Mouse (Mus musculus) cerebellum, adult 11 months (tissue): ENCODE results near the gene Nfib.

Experiments
- DNase-seq: peaks from one replicate; pipeline ENCODE4 v3.0.0; 2022

Nfib gene

DNA sequence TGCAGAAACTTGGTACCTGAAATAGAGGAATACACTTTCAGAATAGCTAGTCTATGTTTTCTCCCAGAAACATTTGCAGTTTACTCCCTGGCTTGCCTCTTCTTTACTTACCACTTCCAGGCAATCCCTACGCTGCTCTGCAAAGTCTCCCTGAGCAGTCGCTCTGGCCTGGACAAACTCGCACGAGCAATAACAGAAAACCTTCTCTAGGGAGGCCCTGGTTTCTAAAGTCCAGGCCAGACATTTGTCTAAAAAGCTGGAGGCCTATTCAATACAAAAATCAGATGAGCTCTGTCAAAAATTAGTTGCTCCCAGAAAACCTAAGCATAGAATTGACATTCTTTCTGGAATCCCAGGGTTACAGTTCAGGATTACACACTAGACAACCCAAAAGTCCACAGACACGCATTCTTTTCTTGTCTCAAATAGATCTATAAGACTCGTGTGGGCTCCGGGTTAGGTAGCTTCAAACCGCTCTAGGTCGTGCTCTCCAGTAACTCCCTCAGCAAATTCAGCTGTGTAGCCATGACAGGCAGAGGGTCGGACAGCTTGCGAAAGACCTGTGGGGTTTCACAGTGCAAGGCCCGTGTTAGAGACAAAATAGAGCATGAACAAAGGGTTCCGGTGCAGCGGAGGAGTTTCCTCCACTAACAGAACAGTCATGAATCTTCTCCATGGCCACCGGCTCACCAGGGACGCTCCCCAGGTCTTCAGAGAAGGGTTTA lies 118.2 kb downstream of the Nfib start:
- peak; percentile 53 for DNase-seq

DNA sequence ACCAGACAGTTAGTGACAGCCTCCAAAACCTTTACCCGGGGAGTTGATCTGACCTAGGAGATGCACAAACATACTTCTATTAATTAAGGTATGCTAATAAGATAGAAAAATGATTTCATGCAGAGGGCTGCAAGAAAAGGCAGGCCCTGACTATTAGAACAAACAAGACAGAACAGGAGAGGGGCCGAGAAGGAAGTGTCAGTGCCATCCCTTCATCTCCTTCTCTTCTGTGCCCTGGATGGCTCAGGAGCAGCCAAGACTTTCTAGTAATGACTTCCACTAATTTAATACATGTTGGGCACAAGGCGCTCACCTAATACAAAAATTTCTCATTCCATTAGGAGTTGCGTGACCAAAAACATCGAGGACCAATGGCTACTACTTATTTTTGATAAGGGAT lies 118.9 kb downstream of the Nfib start:
- no peak for DNase-seq

DNA sequence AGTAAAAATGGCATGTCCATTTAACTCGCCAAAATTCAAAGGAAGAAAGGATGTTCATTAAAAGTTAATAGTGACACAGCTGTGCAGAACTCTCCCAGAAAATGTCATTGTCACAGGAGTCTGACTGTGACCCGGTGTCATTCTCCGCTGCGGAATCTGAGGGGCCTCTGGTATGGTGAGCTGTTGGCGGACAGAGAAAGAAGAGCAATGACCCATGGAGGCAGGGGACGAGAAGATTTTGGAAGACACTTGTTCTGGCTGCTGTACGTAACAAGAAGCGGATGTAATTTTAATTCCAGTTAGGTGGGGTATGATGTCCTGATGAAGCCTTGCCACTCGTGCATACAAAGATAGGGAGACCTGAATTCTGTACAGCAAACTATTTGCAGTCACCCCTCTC lies 120.0 kb downstream of the Nfib start:
- peak; percentile 29 for DNase-seq

DNA sequence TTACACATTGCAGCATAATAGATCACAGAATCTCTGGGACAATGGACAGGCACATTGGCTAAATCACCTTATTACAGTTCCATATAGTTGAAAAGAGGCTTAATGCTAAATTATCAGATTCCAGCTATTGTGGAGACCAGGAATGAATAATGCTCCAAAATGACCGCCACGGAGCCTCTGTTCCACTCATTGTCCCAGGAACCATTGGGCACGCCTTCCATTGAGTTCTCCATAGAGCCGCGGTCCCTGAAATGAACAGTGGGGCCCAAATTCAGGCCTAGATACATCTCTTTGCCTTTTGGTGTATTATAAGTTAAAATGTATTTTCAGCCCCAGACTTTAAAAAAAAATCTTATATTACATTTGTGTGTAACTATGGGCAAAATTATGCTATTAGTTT lies 120.5 kb downstream of the Nfib start:
- no peak for DNase-seq

DNA sequence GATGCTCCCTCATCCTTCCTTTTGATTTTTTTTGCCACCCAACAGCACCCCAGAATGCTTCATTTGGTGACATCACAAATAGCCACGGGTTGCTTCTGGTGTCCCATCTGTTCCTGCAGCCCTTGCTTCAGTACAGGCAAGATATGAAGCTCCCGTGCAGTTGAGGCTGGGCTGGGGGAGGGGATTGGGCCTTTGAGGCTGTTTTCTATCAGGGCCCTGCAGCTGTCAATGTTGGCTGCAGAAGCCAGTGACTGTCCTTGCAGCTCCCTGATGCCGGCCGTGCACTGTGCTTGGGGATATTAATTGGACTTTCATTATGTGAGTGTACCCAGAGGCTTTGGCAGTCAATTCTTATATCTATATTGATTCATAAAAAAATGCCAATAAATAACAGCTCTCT lies 121.0 kb downstream of the Nfib start:
- peak; percentile 57 for DNase-seq

DNA sequence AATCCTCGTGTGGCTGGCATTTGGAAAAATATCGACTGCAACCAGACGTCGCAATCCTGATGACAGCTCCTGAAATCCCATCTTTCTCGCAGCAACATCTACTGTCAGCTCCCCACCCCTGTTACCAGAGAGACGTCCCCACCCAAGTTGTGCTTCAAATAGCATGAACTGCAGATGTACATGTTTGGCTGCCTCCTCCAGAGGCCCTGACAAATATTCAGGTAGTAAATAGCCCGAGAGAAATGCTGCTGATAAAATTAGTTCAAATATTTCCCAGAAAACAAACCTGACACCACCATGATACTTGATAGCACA lies 132.3 kb downstream of the Nfib start:
- no peak for DNase-seq

DNA sequence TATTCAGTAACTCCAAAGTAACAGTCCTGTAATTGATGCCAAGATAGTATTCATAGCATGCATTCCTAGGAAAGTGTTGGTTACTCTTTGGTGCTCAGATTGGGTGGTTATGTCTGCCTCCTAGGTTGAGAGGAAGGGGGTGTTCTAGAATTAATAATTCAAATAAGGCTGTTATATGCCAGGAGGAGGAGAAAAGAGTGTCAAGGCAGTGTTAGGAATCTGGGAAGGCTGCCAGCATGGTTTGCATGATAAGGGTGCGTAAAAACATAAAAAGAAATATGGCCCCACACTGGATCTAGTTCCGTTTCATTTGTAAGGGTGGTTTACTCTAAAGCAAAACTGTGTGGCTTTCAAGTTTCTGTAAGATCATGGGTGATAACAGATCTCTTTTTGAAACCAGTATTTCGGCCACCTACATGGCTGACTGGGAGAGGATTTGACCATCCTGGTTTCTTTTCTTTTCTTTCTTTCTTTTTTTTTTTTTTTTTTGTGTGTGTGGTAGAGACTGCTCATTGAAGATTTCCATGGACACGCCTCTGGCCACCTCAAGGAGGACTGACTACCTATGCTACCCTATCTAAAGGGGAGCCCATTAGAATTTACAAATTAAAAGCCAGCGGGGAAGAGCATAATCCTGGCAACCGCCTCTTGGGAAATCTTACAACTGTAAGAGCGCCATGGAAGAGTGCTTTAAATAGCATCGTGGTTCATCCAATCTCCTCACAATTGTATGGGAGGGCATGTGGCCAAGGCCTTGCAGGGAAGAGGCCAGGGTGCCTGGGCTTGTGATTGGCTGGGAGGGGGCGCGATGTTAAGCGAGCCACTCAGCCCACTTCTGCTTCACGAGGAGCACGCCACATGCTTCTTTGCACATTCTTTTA lies 132.9 kb downstream of the Nfib start:
- DNase-seq, result no peak

DNA sequence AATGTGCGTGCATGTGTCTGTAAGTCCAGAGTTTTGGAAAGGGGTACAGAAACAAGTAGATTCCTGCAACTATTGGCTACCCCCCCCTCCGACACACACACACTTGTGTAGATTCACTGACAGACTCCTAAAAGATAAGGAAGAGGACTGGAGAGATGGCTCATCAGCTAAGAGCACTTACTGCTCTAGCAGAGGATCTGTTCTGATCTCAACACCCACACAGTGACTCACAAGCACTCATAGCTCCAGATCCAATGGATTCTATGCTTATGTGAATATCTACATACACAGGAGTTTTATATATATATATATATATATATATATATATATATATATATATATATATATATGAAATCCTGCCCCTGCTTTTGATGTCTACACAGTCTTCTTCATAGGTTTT lies 146.7 kb downstream of the Nfib start:
- DNase-seq, result no peak

DNA sequence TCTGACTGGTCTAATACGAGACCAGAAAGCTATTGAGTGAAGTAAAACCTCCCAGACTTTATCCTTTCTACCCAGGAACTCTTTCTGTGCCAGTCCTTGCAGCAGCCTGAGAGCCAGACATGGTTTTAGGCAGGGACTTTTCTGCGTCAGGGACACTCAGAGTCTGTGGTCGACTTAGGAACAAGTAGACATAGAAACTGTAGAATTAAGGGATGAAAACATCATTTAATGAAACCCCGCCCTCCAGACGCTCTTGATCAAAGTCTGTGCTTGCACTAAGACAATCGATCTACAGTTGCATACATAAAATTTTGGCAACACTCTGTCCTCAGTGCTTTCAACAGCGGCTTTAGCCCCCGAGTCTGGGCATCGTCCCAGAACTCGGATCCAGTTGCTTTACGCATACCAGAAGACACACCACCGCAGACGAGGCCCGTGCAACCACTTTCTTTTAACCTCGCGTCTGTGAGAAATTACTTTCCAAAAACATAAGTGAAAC lies 149.8 kb downstream of the Nfib start:
- DNase-seq, result no peak

DNA sequence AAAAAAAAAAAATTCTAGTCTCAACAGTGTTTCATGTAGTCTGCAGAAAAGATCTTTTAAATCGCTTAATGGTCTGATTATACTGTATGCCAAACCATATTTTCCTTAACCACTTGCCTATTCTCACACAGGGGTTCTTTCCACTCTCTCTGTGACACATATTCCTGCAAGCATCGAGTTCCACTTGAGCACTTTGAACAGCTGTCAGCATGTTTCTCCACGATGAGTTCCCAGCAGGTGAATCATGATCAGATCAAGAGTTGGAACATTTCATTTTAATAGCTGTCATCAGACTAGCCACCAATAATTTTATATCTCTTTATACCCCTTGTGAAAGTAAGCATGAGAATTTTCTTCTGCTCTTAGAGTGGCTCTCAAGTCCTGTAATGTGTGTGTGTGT lies 151.9 kb downstream of the Nfib start:
- DNase-seq, result no peak

DNA sequence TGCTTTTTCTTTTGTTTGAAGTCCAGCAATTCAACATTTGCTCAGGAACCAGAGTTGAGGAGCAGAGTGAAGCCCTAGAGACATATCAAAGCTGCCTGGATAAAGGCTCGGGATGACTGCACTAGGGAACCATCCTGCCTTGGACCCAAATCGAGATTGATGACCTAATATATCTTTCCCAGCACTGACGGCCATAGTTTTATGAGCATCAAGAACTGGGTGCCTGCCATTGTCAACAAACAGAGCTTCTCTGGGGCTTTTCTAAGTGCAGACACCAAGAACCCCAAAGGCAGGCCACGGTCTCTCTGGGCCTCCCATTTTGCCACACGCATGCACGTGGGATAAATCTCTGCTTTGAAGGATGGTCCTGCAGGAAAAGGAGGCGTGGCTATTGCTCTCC lies 153.3 kb downstream of the Nfib start:
- no peak for DNase-seq

DNA sequence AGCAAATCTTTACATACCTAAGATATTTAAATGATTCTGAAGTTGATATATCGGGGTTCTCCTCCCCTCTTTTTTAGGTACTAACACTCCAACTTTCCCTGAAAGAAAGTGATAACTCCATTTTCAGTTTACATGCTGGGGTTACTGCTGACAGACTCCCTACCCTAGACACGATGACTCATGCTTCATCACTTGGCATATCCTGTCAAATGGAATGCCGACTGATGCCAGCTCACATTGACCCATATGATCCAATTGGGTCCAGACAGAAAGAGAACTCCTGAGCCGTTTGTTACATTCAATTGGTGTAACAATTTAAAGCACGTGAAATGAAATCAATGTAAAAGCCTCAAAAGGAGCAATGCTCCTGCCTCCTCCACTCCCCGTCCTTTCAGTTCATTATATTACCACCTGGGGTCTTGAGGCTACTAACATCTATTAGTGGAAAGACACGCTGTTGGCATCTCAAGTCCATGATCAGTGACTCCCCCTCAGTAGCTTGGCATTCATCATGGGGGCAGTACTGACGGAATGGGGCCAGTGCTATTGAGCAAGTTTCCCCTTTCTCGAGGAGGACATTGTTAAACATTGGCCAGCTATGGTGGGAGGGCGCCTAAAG lies 155.7 kb downstream of the Nfib start:
- DNase-seq, result no peak

DNA sequence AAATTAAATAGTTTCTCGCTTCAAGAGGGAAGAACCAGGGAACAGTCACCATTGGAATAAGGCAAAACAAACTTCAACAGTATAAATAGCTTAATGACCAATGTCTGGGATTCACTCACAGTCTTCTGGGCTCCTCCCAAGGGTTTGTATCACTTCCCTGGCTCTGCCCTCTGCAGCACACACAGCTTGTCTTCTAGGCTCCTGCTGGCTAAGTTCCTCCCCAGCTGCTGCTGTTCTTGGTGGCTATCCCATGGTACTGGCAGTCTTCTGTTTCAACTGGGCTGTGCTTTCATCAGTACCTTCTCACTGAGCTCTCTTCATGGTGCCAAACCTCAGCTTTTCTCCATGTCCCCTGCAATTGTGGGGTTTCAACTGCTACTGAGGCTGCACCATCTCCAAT lies 157.3 kb downstream of the Nfib start:
- DNase-seq, result no peak

DNA sequence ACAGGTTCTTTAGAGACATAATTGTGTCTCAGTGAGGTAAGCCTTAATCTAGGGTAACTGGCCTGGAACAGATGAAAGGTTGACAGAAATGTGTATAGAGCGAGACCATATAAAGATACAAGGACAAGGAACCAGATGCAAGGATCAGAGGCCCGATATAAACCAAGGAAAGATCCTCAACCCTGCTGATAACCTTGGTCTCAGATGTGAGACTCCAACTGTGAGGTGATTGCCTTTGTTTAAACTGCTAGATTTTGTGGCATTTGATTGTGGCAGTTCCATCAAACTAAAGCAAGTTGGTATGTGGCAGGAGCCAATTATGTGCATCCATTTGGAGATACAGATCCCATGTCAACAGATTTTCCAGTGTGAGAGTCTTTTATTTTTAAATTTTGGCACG lies 161.6 kb downstream of the Nfib start:
- DNase-seq, result no peak

DNA sequence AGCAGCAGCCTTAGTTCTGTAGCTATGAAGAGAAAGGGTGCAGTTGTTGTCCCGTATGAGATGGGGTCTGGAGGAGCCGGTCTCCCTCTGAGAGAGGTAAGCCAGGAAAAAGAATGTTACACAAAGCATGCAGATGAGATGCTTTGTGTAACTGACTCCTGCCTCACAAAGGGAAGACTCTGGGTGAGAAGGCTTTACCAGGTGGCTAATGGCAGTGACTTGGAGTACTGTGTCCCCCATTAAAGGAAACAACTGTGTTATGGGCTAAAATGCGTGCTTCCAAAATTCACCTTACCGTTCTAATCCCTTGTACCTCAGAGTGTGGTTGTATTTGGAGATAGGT lies 162.2 kb downstream of the Nfib start:
- DNase-seq, result no peak

DNA sequence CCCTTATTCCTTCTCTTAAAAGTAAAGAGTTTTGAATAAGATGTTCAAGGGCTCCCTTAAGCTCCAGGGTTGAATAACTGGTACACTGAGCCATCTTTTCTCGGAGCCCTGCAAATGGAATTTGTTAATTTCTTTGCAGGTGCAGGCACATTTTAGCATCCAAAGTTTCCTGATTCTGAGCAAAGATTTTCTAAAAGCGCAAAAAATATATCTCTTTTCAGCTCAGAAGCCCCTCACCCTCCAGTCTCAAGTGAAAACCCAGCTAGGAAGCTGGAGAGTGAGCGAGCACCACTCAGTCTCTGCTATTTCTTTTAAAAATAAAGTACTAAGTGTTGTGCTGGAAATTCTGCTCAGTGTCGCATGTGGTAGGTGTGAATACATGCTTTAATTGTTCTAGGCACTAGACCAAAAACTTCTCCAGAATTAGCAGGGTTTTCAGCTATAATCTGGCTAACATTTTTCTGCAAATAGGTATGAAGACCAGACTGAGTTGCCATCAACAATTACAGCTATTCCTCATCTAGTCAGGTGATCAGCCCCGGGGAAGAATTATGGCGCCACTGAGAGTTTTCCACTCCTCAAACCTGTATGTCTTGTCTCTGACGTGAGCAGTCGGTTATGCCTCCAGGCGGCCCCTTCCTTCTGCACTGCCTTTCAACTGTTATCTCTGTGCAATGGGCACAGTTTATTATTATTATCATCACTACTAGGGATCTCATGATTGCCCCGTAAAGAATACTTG lies 162.7 kb downstream of the Nfib start:
- no peak for DNase-seq

DNA sequence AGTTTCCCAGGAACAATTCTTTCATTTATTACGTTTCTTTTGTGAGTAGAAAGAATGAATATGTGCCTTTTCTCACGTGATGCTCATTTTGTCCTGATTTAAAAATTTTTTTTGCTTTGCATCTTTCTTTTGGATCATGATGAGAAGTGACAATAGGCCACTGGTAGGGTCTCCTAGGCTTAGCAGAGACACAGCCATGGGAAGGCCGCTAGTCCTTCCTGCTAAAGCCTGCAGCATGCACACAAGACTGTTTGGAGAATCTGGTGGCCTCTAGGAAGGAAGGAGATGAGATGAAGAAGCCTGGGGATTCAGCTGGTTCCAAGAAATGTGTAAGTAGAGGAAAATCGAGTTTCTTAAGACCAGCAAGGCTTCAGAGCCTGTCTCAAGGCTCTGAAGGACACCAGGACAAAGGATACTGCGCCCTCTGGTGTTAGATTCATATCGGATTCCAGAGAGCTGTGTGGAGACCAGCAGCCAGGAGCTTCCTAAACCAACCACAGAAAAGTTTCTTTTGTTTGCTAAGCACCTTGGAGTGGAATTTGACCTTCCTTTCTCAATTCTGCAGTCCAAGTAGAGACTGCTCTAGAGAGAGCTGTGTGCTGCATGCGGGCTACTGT lies 163.5 kb downstream of the Nfib start:
- DNase-seq, result peak; percentile 79

DNA sequence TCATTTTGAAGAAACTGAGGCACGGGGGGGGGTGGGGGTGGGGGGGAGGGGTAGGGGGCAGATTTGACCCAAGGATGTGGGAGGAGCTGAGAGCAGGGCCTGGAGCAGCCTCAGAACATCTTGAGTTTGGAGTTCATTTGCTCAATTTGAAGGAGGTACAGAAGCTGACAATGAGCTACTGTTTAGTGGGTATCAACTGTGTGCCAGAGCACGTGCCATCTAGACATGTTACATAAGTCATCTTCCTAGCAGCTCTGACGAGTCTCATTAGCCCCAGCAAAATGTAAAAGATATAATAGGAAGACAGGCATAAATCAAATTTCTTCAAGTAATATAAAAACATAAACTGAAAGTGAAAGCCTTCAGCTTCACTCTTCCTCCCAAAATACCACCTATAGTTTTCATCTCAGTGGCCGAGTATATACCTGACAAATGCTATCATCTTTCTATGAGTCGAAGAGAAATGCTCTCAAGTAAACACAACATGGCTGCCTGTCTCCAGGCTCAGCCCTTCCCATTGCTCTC lies 165.0 kb downstream of the Nfib start:
- DNase-seq, result peak; percentile 25

DNA sequence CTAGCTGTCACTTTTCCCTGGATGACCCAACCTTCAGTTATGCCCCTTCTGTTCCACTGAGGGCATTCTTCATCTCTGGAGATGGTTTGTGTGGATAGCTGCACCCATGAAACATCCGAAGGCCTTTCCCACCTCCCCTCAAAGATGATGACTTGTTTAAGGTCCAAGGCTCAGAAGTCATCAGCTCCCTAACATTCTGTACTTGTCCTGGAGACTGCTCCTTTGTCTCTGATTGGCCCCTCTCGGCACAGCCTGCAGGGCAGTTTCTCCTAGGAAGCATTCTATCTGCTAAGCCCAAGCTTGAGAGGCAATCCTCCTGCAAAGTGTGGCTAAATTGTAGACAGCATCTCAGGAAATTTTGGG lies 165.5 kb downstream of the Nfib start:
- peak; percentile 47 for DNase-seq

DNA sequence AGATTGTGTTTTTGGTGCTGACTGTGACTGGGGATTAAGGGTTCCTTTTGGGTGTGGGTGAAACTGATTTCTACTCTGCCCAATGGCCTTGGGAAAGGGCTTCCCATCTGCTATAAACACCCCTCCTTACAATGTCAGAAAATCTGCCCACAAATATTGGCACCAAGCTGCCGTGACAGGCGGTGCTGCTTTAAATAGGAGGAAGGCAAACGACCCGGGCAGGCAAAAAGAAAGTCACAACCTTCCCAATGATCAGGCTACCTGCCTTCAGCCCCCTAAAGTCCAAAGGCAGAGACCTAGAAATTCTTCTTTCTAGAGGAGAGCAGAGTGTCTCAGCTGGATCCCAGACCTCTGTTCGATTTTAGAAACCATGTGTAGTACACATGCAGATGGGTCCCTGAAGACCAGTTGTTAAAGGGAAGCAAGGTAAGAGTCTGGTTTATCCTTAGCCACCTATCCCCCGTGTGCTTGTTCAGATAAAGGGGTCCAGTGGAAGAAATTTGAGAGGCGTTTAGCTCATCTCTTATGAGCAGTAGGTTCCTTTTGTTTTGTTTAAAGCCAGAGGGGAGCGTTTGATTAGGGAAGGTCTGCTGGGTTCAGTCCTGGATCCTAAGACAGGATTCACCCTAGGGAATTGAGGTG lies 166.0 kb downstream of the Nfib start:
- DNase-seq, result peak; percentile 63

DNA sequence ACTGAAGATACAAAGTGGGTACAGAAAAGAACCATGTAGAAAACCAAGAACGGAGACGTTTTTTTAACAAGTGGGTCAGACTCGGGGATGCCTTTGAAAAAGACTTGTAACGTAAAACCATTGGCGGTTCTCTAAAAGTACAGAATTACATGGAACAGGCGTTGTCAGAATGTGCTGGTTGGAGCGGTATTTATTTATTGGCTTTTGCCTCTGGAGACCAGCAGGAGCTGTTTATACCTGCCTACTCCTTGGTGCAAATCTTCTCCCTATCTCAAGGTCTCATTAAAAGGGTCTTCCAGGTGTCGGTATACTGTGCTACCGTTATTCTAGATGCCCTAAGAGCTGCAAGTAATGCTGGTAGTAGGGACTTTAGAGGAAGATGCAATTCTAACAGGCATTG lies 166.7 kb downstream of the Nfib start:
- peak; percentile 24 for DNase-seq
